In genomic region chr9:100910352-100910751, GRCm38 (mm10) we compare ENCODE assay signal across 8 mouse cellular contexts.
DNase-seq lines count a peak whose midpoint lies in the region; TF ChIP-seq lines count a peak whose summit lies in the region.

No protein-coding gene starts in this region.

- intact Hi-C loops in gastrocnemius, adult 2 months (cut with DNase I), result no loop called here
- intact Hi-C loops in gastrocnemius, postnatal 14 days (cut with DNase I; ENCODE audit: low total_unique reads), result loop anchor here (10.0 kb wide), 1 partner anchor 456 kb away; no protein-coding TSS in a partner anchor

- no peak overlapping the region for H3K4me3 ChIP-seq in gastrocnemius, adult 2 months

- peak; percentile 49 for TF ChIP-seq CTCF in gastrocnemius, adult 2 months (IDR thresholded peaks at IDR 0.05)

- no peak for DNase-seq in gastrocnemius, adult 2 months
- DNase-seq in gastrocnemius, postnatal 4 days (ENCODE audit: low spot score in 2 of 2), result no peak
- DNase-seq in 416B (ENCODE audit: low read depth), result peak; percentile 75
- peak; percentile 6 for DNase-seq in T-cell, adult 2 months (ENCODE audit: low spot score)
- peak; percentile 25 for DNase-seq in lung, postnatal 10 days
- DNase-seq in gastrocnemius, postnatal 14 days, result no peak
- DNase-seq in layer of hippocampus, postnatal 36 days, result no peak
- no peak for DNase-seq in layer of hippocampus, adult 8-10 months (ENCODE audit: low spot score in 2 of 2)

- no peak overlapping the region for H3K27ac ChIP-seq in gastrocnemius, adult 2 months

Comparison
In these comparisons a context has a peak if more than half of its experiments do, and no peak if none do; other contexts are left out.
1. DNase-seq: peak in 416B (single experiment), T-cell, adult 2 months (single experiment) and lung, postnatal 10 days (single experiment); none in gastrocnemius, adult 2 months (single experiment), gastrocnemius, postnatal 4 days (0 of 2), gastrocnemius, postnatal 14 days (single experiment), layer of hippocampus, postnatal 36 days (0 of 2) and layer of hippocampus, adult 8-10 months (0 of 2).